Mouse (Mus musculus): Measurements from ENCODE around the gene Ear1.
"Not testable (repeated sequence)": the region's sequence is repeated elsewhere in the genome, so short reads cannot be mapped to it uniquely, and the experiment has no call there.

- not testable (repeated sequence) for TF ChIP-seq ZC3H11A (IDR thresholded peaks at IDR 0.05; ENCODE audit: low read depth, low read length); CTCF (IDR thresholded peaks at IDR 0.05 in 2 of 3, conservative IDR thresholded peaks at IDR 0.05 in 1 of 3; ENCODE audit: control insufficient read depth in 1 of 3, insufficient read depth in 1 of 3, low read depth in 2 of 3, low read length in 3 of 3, poor library complexity in 1 of 3, severe bottlenecking in 1 of 3)
These were observed 2.5 kb upstream of the Ear1 start for GRCm38 (mm10) chr14:43877789-43878188.
